Mouse (Mus musculus) forebrain, embryonic 14.5 days (tissue): ENCODE measurements at regions not wholly inside any gene's neighbourhood (a gene's known extent, or its start where the extent isn't known, plus 50 kb on each side); places are given as distances from the start of the nearest gene placed in this dataset.

Experiments used
- ATAC-seq: fragments of 200-750 bp; cut with Nextera tagmentation; 2 replicates; pipeline ENCODE4 v1.8.0; 2017; ENCODE audit warnings: mild to moderate bottlenecking, moderate library complexity
- DNase-seq: peaks from one replicate; pipeline ENCODE4 v3.0.0-alpha.2; 2015; ENCODE audit warnings: low spot score
- H3K27ac ChIP-seq: fragments of 300-500 bp; sonication (generic); 2 replicates; pipeline ENCODE4 v1.5.1; 2014; ENCODE audit warnings: low read depth, mild to moderate bottlenecking, control low read depth, low read length, moderate library complexity
- H3K27me3 ChIP-seq: fragments of 300-500 bp; sonication (generic); replicated peaks from 2 replicates; pipeline ENCODE4 v1.6.1; 2014; ENCODE audit warnings: low read length, control low read depth, mixed read lengths; ENCODE audit not compliant: control insufficient read depth, insufficient read depth
- H3K36me3 ChIP-seq: fragments of 300-500 bp; sonication (generic); 2 replicates; pipeline ENCODE4 v1.6.1; 2014; ENCODE audit warnings: low read length, control low read depth; ENCODE audit not compliant: control insufficient read depth, insufficient read depth
- H3K4me1 ChIP-seq: fragments of 300-500 bp; sonication (generic); 2 replicates; pipeline ENCODE4 v1.6.1; 2014; ENCODE audit warnings: antibody characterized with exemption, low read length, control low read depth; ENCODE audit not compliant: control insufficient read depth, insufficient read depth
- H3K4me2 ChIP-seq: fragments of 300-500 bp; sonication (generic); 2 replicates; pipeline ENCODE4 v1.6.1; 2014; ENCODE audit warnings: mild to moderate bottlenecking, control low read depth, low read length
- H3K4me3 ChIP-seq: fragments of 300-500 bp; sonication (generic); 2 replicates; pipeline ENCODE4 v1.5.1; 2014; ENCODE audit warnings: low read depth, low read length, control low read depth
- H3K9ac ChIP-seq: fragments of 300-500 bp; sonication (generic); 2 replicates; pipeline ENCODE4 v1.6.1; 2014; ENCODE audit warnings: mild to moderate bottlenecking, low read length, control low read depth, moderate library complexity
- H3K9me3 ChIP-seq: fragments of 300-500 bp; sonication (generic); replicated peaks from 2 replicates; pipeline ENCODE4 v1.6.1; 2016; ENCODE audit warnings: low read length, control low read depth, mixed read lengths; ENCODE audit not compliant: control insufficient read depth
- WGBS: fragments of 180-500 bp; shearing (Covaris S2); extraction: QIAGEN DNeasy Blood & Tissue Kit; methylation state at CpG from one replicate; pipeline ENCODE4 v1.1.7; 2014; 5-methylcytosine and 5-hydroxymethylcytosine counted together

- WGBS = 94% methylated on average over 7 of the region's 7 CpGs
- no peak overlapping the region for H3K4me2 ChIP-seq
These were observed 108.5 kb upstream of the Dusp10 start for GRCm38 (mm10) chr1:183904564-183904963.

GRCm38 (mm10) chr1:183905345-183906142, 107.6 kb upstream of the Dusp10 start:
- Histone ChIP-seq H3K4me1 (no peaks in the 10 kb centered on the region), H3K4me2 (no peak overlapping the region), H3K9me3 (no peaks in the 10 kb centered on the region), H3K27ac (no peak overlapping the region), H3K4me3 (no peak overlapping the region), H3K36me3 (no peaks in the 10 kb centered on the region), H3K27me3 (no peaks in the 10 kb centered on the region), H3K9ac (no peak overlapping the region)
- 92% methylated on average over 11 of the region's 11 CpGs for WGBS
- DNase-seq = no peak
- no peak for ATAC-seq

More at GRCm38 (mm10) chr1:183904564-183904963, 108.5 kb upstream of the Dusp10 start:
- Histone ChIP-seq H3K4me3 (no peak overlapping the region), H3K9me3 (no peaks in the 10 kb centered on the region), H3K9ac (no peak overlapping the region), H3K27me3 (no peaks in the 10 kb centered on the region), H3K4me1 (no peaks in the 10 kb centered on the region), H3K27ac (no peak overlapping the region), H3K36me3 (no peaks in the 10 kb centered on the region)
- ATAC-seq (no peak), DNase-seq (no peak)

GRCm38 (mm10) chr1:183917656-183918055, 95.4 kb upstream of the Dusp10 start:
- 94% methylated on average over 3 of the region's 3 CpGs for WGBS
- H3K27me3 ChIP-seq = no peaks in the 10 kb centered on the region
- no peak overlapping the region for H3K4me2 ChIP-seq
- no peaks in the 10 kb centered on the region for H3K4me1 ChIP-seq
- no peak for ATAC-seq
- no peaks in the 10 kb centered on the region for H3K9me3 ChIP-seq
- H3K9ac ChIP-seq = no peak overlapping the region
- H3K27ac ChIP-seq = no peak overlapping the region
- H3K36me3 ChIP-seq = no peaks in the 10 kb centered on the region
- no peak for DNase-seq
- no peak overlapping the region for H3K4me3 ChIP-seq

GRCm38 (mm10) chr1:183921262-183921661, 91.8 kb upstream of the Dusp10 start:
- no peak overlapping the region for H3K27ac ChIP-seq

GRCm38 (mm10) chr1:183928539-183928938, 84.6 kb upstream of the Dusp10 start:
- DNase-seq = no peak
- no peaks in the 10 kb centered on the region for H3K9me3 ChIP-seq
- 93% methylated on average over 4 of the region's 4 CpGs for WGBS
- no peak overlapping the region for H3K27ac ChIP-seq
- no peak for ATAC-seq
- H3K4me3 ChIP-seq = no peak overlapping the region
- H3K27me3 ChIP-seq = no peaks in the 10 kb centered on the region
- H3K9ac ChIP-seq = no peak overlapping the region
- H3K4me2 ChIP-seq = no peak overlapping the region
- H3K4me1 ChIP-seq = no peaks in the 10 kb centered on the region
- no peaks in the 10 kb centered on the region for H3K36me3 ChIP-seq

More at GRCm38 (mm10) chr1:183921262-183921661, 91.8 kb upstream of the Dusp10 start:
- no peaks in the 10 kb centered on the region for H3K36me3 ChIP-seq
- no peak overlapping the region for H3K4me2 ChIP-seq
- WGBS = 83% methylated on average over 2 of the region's 2 CpGs
- no peak overlapping the region for H3K4me3 ChIP-seq
- no peak for DNase-seq
- ATAC-seq = no peak
- no peak overlapping the region for H3K9ac ChIP-seq
- no peaks in the 10 kb centered on the region for H3K4me1 ChIP-seq
- H3K27me3 ChIP-seq = no peaks in the 10 kb centered on the region
- H3K9me3 ChIP-seq = no peaks in the 10 kb centered on the region

- H3K27me3 ChIP-seq = no peaks in the 10 kb centered on the region
- no peak overlapping the region for H3K9ac ChIP-seq
- H3K4me2 ChIP-seq = no peak overlapping the region
- ATAC-seq = no peak
- no peak overlapping the region for H3K4me3 ChIP-seq
- H3K27ac ChIP-seq = no peak overlapping the region
- no peak for DNase-seq
- no peaks in the 10 kb centered on the region for H3K4me1 ChIP-seq
- no peaks in the 10 kb centered on the region for H3K9me3 ChIP-seq
- WGBS = 88% methylated on average over 4 of the region's 4 CpGs
- no peaks in the 10 kb centered on the region for H3K36me3 ChIP-seq
These were observed 82.6 kb upstream of the Dusp10 start for GRCm38 (mm10) chr1:183930363-183930982.

GRCm38 (mm10) chr1:183931141-183931540, 82.0 kb upstream of the Dusp10 start:
- Histone ChIP-seq H3K4me3 (no peak overlapping the region), H3K4me2 (no peak overlapping the region), H3K4me1 (no peaks in the 10 kb centered on the region), H3K36me3 (no peaks in the 10 kb centered on the region), H3K9ac (no peak overlapping the region), H3K27me3 (no peaks in the 10 kb centered on the region), H3K9me3 (no peaks in the 10 kb centered on the region), H3K27ac (no peak overlapping the region)
- WGBS = 80% methylated on average over 3 of the region's 3 CpGs
- ATAC-seq (no peak), DNase-seq (no peak)

GRCm38 (mm10) chr1:183933845-183934244, 79.3 kb upstream of the Dusp10 start:
- DNase-seq (no peak), ATAC-seq (no peak)
- no peak overlapping the region for H3K27ac ChIP-seq
- H3K9ac ChIP-seq = no peak overlapping the region
- no peak overlapping the region for H3K4me3 ChIP-seq
- H3K9me3 ChIP-seq = no peaks in the 10 kb centered on the region
- H3K27me3 ChIP-seq = no peaks in the 10 kb centered on the region
- no peak overlapping the region for H3K4me2 ChIP-seq
- H3K4me1 ChIP-seq = no peaks in the 10 kb centered on the region
- no peaks in the 10 kb centered on the region for H3K36me3 ChIP-seq
- whole genome bisulfite sequencing = 80% methylated on average over 2 of the region's 2 CpGs

GRCm38 (mm10) chr1:183937166-183937565, 75.9 kb upstream of the Dusp10 start:
- Histone ChIP-seq H3K36me3 (no peaks in the 10 kb centered on the region), H3K4me2 (no peak overlapping the region), H3K9me3 (no peaks in the 10 kb centered on the region), H3K27ac (no peak overlapping the region), H3K9ac (no peak overlapping the region), H3K27me3 (no peaks in the 10 kb centered on the region), H3K4me3 (no peak overlapping the region), H3K4me1 (no peaks in the 10 kb centered on the region)
- DNase-seq = no peak
- WGBS = 92% methylated on average over 11 of the region's 11 CpGs
- no peak for ATAC-seq
